In genomic region chr12:53252213-53252571, GRCm38 (mm10) we compare ENCODE assay signal across 9 mouse cellular contexts. TPM values are rescaled to one million over a fixed set of nuclear protein-coding genes. Genes with fewer than 3 reads are reported as not detected.
DNase-seq lines count a peak whose midpoint lies in the region; ATAC-seq and TF ChIP-seq lines count a peak whose summit lies in the region.
"Had no signal": no experiment of that assay in that cellular context is flagged by ENCODE, and none has a peak within 500 bp of the region (broad histone marks: within the 10 kb centered on the region; RNA-seq: fewer than 3 reads in every experiment).

No protein-coding gene starts in this region.

- WGBS in forebrain, embryonic 10.5 days, result 4% methylated on average over 19 of the region's 23 CpGs
- 0% methylated on average over 15 of the region's 23 CpGs for WGBS in neural tube, embryonic 11.5 days

- H3K9ac ChIP-seq in neural tube, embryonic 11.5 days (ENCODE audit: low read length), result peak overlapping the region; percentile 99

- peak; percentile 6 to 18 for DNase-seq in layer of hippocampus, postnatal 14 days (ENCODE audit: low spot score in 2 of 2)
- DNase-seq in layer of hippocampus, adult 11-12 months (ENCODE audit: low spot score), result no peak
- DNase-seq in brain, embryonic 14.5 days (ENCODE audit: low read depth), result peak; percentile 85
- DNase-seq in forebrain, embryonic 10.5 days (ENCODE audit: extremely low spot score, low spot score), result peak; percentile 70
- peak; percentile 10 to 22 for DNase-seq in layer of hippocampus, postnatal 25 days (ENCODE audit: extremely low spot score in 1 of 2, low spot score in 1 of 2)
- peak; percentile 76 for DNase-seq in neural tube, embryonic 11.5 days (ENCODE audit: low spot score)
- no peak for DNase-seq in urinary bladder, postnatal 36 days (ENCODE audit: low spot score in 2 of 2)
- no peak for DNase-seq in frontal cortex, adult 2 months (ENCODE audit: extremely low spot score in 1 of 2, low spot score in 1 of 2)

- peak overlapping the region; percentile 99 for H3K27ac ChIP-seq in forebrain, embryonic 10.5 days
- H3K27ac ChIP-seq in neural tube, embryonic 11.5 days (ENCODE audit: low read depth, low read length), result peak overlapping the region; percentile 98

- peak overlapping the region; percentile 86 for H3K4me3 ChIP-seq in forebrain, embryonic 10.5 days
- H3K4me3 ChIP-seq in neural tube, embryonic 11.5 days (ENCODE audit: low read depth, low read length), result peak overlapping the region; percentile 87

- H3K9me3 ChIP-seq in forebrain, embryonic 10.5 days, result no peaks in the 10 kb centered on the region
- no peaks in the 10 kb centered on the region for H3K9me3 ChIP-seq in neural tube, embryonic 11.5 days (ENCODE audit: control insufficient read depth, low read length)

- no peak for TF ChIP-seq CTCF in brain, embryonic 14.5 days (IDR thresholded peaks at IDR 0.05; ENCODE audit: borderline replicate concordance, extremely low read depth, insufficient read depth, insufficient read length)

- TF ChIP-seq POLR2A in brain, embryonic 14.5 days (IDR thresholded peaks at IDR 0.05; ENCODE audit: borderline replicate concordance, extremely low read depth, insufficient read depth, insufficient read length, poor library complexity, severe bottlenecking), result no peak

- H3K36me3 ChIP-seq in forebrain, embryonic 10.5 days (replicated peaks), result no peaks in the 10 kb centered on the region
- no peaks in the 10 kb centered on the region for H3K36me3 ChIP-seq in neural tube, embryonic 11.5 days (ENCODE audit: control insufficient read depth, insufficient read depth, low read length)

- H3K27me3 ChIP-seq in forebrain, embryonic 10.5 days (ENCODE audit: poor library complexity, severe bottlenecking), result peaks cover 57% of the 10 kb centered on the region
- H3K27me3 ChIP-seq in neural tube, embryonic 11.5 days (ENCODE audit: control insufficient read depth, insufficient read depth, low read length), result peaks cover 4% of the 10 kb centered on the region; the same call in 1 of the 2 replicates

- peaks cover 74% of the 10 kb centered on the region for H3K4me1 ChIP-seq in forebrain, embryonic 10.5 days
- H3K4me1 ChIP-seq in neural tube, embryonic 11.5 days (ENCODE audit: control insufficient read depth, insufficient read depth, low read length), result peaks cover 29% of the 10 kb centered on the region

- ATAC-seq in neural tube, embryonic 11.5 days (ENCODE audit: insufficient read depth, low FRiP score, low TSS enrichment), result no peak; the same call in 1 of the 2 replicates

- peak overlapping the region; percentile 75 for H3K4me2 ChIP-seq in neural tube, embryonic 11.5 days (ENCODE audit: low read depth)

RNA-seq across cellular contexts. Expression of gene Npas3, which starts 3.7 kb away (rescaled TPM):
- 10 to 100 TPM; 32.5 to 32.8 TPM for total RNA-seq in layer of hippocampus, postnatal 14 days (2021)
- polyA plus RNA-seq in brain, embryonic 14.5 days (2012; rRNA removed), result 20.4 and 34.2 TPM in 2 replicates
- 7.2 and 8.6 TPM in 2 replicates for polyA plus RNA-seq in forebrain, embryonic 10.5 days (2016; fragmentation: Nextera tagmentation; extraction: Ambion mirVana)
- 10 to 100 TPM; 26.4 to 37.1 TPM for total RNA-seq in layer of hippocampus, postnatal 25 days (2021)
- polyA plus RNA-seq in neural tube, embryonic 11.5 days (2014; fragmentation: Nextera tagmentation; extraction: Ambion mirVana), result 15.0 and 18.0 TPM in 2 replicates
- 10.2 and 10.8 TPM in 2 replicates for polyA plus RNA-seq in frontal cortex, adult 2 months (2012; rRNA removed)
- total RNA-seq: neutrophil, adult 5-6 weeks had no signal

Comparison
In these comparisons a context has a peak if more than half of its experiments do, and no peak if none do; other contexts are left out.
1. DNase-seq: peak in layer of hippocampus, postnatal 14 days (2 of 2), brain, embryonic 14.5 days (single experiment), forebrain, embryonic 10.5 days (single experiment), layer of hippocampus, postnatal 25 days (2 of 2) and neural tube, embryonic 11.5 days (single experiment); none in layer of hippocampus, adult 11-12 months (single experiment), urinary bladder, postnatal 36 days (0 of 2) and frontal cortex, adult 2 months (0 of 2).